Mouse (Mus musculus) lung, embryonic 15.5 days (tissue): ENCODE measurements around the gene Gripap1. TPM values are rescaled to one million over a fixed set of nuclear protein-coding genes. Genes with fewer than 3 reads are reported as not detected.
"Not testable (repeated sequence)": the region's sequence is repeated elsewhere in the genome, so short reads cannot be mapped to it uniquely, and the experiment has no call there.

ENCODE experiments used
- ATAC-seq: fragments of 200-750 bp; cut with Nextera tagmentation; 2 replicates; pipeline ENCODE4 v1.8.0; 2017; ENCODE audit warnings: moderate number of reproducible peaks, borderline replicate concordance; ENCODE audit not compliant: low FRiP score, low TSS enrichment; ENCODE audit errors: extremely low read depth
- H3K27ac ChIP-seq: fragments of 300-500 bp; sonication (generic); 2 replicates; pipeline ENCODE4 v1.5.1; 2015; ENCODE audit warnings: moderate library complexity, mild to moderate bottlenecking, inconsistent platforms
- H3K27me3 ChIP-seq: fragments of 300-500 bp; sonication (generic); 2 replicates; pipeline ENCODE4 v1.6.1; 2015; ENCODE audit warnings: inconsistent platforms
- H3K36me3 ChIP-seq: fragments of 300-500 bp; sonication (generic); 2 replicates; pipeline ENCODE4 v1.6.1; 2015; ENCODE audit warnings: inconsistent platforms
- H3K4me1 ChIP-seq: fragments of 300-500 bp; sonication (generic); 2 replicates; pipeline ENCODE4 v1.6.1; 2015; ENCODE audit warnings: inconsistent platforms
- H3K4me2 ChIP-seq: fragments of 300-500 bp; sonication (generic); 2 replicates; pipeline ENCODE4 v1.6.1; 2015; ENCODE audit warnings: inconsistent platforms, mild to moderate bottlenecking, moderate library complexity
- H3K4me3 ChIP-seq: fragments of 300-500 bp; sonication (generic); 2 replicates; pipeline ENCODE4 v1.5.1; 2015; ENCODE audit warnings: mild to moderate bottlenecking, inconsistent platforms
- H3K9ac ChIP-seq: fragments of 300-500 bp; sonication (generic); 2 replicates; pipeline ENCODE4 v1.6.1; 2015; ENCODE audit warnings: inconsistent platforms
- H3K9me3 ChIP-seq: fragments of 300-500 bp; sonication (generic); 2 replicates; pipeline ENCODE4 v1.6.1; 2016; ENCODE audit warnings: inconsistent platforms
- WGBS: fragments of 180-500 bp; shearing (Covaris S2); methylation state at CpG from one replicate; pipeline ENCODE4 v1.1.7; 2015; 5-methylcytosine and 5-hydroxymethylcytosine counted together
- polyA plus RNA-seq: library from polyadenylated mRNA; unstranded; fragments of >200 nt; fragmentation: Nextera tagmentation; extraction: Ambion mirVana; gene quantifications from 2 replicates; pipeline ENCODE4 v1.2.1, GENCODE M21; 2015

The Gripap1 gene
- 39.7 and 41.7 TPM in 2 replicates for polyA plus RNA-seq

GRCm38 (mm10) chrX:7789542-7790136 lies at the start of gene Gripap1:
Gripap1 (plus strand) TSS chrX:7789765.
- H3K9ac ChIP-seq, result peak within 1 kb of the TSS; percentile 54
- WGBS, result 11% methylated on average over 24 of the region's 24 CpGs
- ATAC-seq, result peak; percentile 89
- H3K4me3 ChIP-seq, result peak within 1 kb of the TSS; percentile 61
- H3K36me3 ChIP-seq, result no peaks in the 10 kb centered on the region
- no peaks in the 10 kb centered on the region for H3K27me3 ChIP-seq
- no peaks in the 10 kb centered on the region for H3K9me3 ChIP-seq
- H3K4me2 ChIP-seq, result peak within 1 kb of the TSS; percentile 57
- no peak within 1 kb of the TSS; the same call in 1 of the 2 replicates for H3K27ac ChIP-seq
- H3K4me1 ChIP-seq, result 0 out of 2 replicates have a peak, but pooled peaks cover 8% of the 10 kb centered on the region

- WGBS, result 39% methylated on average over 10 of the region's 10 CpGs
- ATAC-seq, result 0 out of 2 replicates have a peak, but pooled peaks have one; percentile 43
- peak overlapping the region; percentile 26 for H3K4me3 ChIP-seq
Observed at GRCm38 (mm10) chrX:7740082-7740819, 49.3 kb upstream of the Gripap1 start.

GRCm38 (mm10) chrX:7741103-7741502 lies 48.5 kb upstream of the Gripap1 start:
- Histone ChIP-seq H3K9ac (no peak overlapping the region), H3K27me3 (no peaks in the 10 kb centered on the region), H3K4me1 (no peaks in the 10 kb centered on the region), H3K4me2 (peak overlapping the region; percentile 41), H3K9me3 (no peaks in the 10 kb centered on the region), H3K4me3 (peak overlapping the region; percentile 26), H3K27ac (peak overlapping the region; percentile 75), H3K36me3 (no peaks in the 10 kb centered on the region)
- ATAC-seq, result no peak
- WGBS, result 63% methylated on average over 5 of the region's 5 CpGs

More at GRCm38 (mm10) chrX:7740082-7740819, 49.3 kb upstream of the Gripap1 start:
- Histone ChIP-seq H3K4me2 (peak overlapping the region; percentile 41), H3K27ac (peak overlapping the region; percentile 75), H3K36me3 (no peaks in the 10 kb centered on the region), H3K27me3 (no peaks in the 10 kb centered on the region), H3K4me1 (no peaks in the 10 kb centered on the region), H3K9me3 (no peaks in the 10 kb centered on the region), H3K9ac (no peak overlapping the region)

GRCm38 (mm10) chrX:7743470-7743869 lies 46.1 kb upstream of the Gripap1 start:
- no peaks in the 10 kb centered on the region for H3K9me3 ChIP-seq
- no peak overlapping the region for H3K4me2 ChIP-seq
- H3K9ac ChIP-seq, result no peak overlapping the region
- H3K4me3 ChIP-seq, result no peak overlapping the region
- no peak overlapping the region for H3K27ac ChIP-seq
- WGBS, result 56% methylated on average over 5 of the region's 5 CpGs
- H3K36me3 ChIP-seq, result no peaks in the 10 kb centered on the region
- ATAC-seq, result no peak
- H3K27me3 ChIP-seq, result no peaks in the 10 kb centered on the region
- no peaks in the 10 kb centered on the region for H3K4me1 ChIP-seq

GRCm38 (mm10) chrX:7744940-7745339 lies 44.6 kb upstream of the Gripap1 start:
- H3K4me1 ChIP-seq, result 0 out of 2 replicates have a peak, but pooled peaks cover 3% of the 10 kb centered on the region
- no peaks in the 10 kb centered on the region for H3K36me3 ChIP-seq
- no peak overlapping the region for H3K4me2 ChIP-seq
- no peaks in the 10 kb centered on the region for H3K27me3 ChIP-seq
- H3K4me3 ChIP-seq, result no peak overlapping the region
- WGBS, result 53% methylated on average over 1 of the region's 1 CpGs
- H3K27ac ChIP-seq, result no peak overlapping the region
- no peak overlapping the region for H3K9ac ChIP-seq
- ATAC-seq, result no peak
- H3K9me3 ChIP-seq, result no peaks in the 10 kb centered on the region

GRCm38 (mm10) chrX:7745429-7745828 lies 44.1 kb upstream of the Gripap1 start:
- Histone ChIP-seq H3K9ac (no peak overlapping the region), H3K27ac (no peak overlapping the region), H3K4me3 (no peak overlapping the region), H3K27me3 (no peaks in the 10 kb centered on the region), H3K4me1 (0 out of 2 replicates have a peak, but pooled peaks cover 6% of the 10 kb centered on the region), H3K4me2 (no peak overlapping the region), H3K9me3 (no peaks in the 10 kb centered on the region), H3K36me3 (no peaks in the 10 kb centered on the region)
- WGBS, result 66% methylated on average over 8 of the region's 8 CpGs
- no peak for ATAC-seq

GRCm38 (mm10) chrX:7750432-7751116 lies 39.0 kb upstream of the Gripap1 start, which contains the start of gene Ccdc120:
Ccdc120 (minus strand) TSS chrX:7750905.
- no peaks in the 10 kb centered on the region for H3K27me3 ChIP-seq
- no peaks in the 10 kb centered on the region for H3K9me3 ChIP-seq
- H3K27ac ChIP-seq, result no peak within 1 kb of the TSS
- H3K36me3 ChIP-seq, result no peaks in the 10 kb centered on the region
- H3K9ac ChIP-seq, result peak within 1 kb of the TSS; percentile 65
- 7% methylated on average over 55 of the region's 56 CpGs for WGBS
- 0 out of 2 replicates have a peak, but pooled peaks cover 6% of the 10 kb centered on the region for H3K4me1 ChIP-seq
- peak; percentile 86 for ATAC-seq
- peak within 1 kb of the TSS; percentile 62 for H3K4me2 ChIP-seq
- peak within 1 kb of the TSS; percentile 61 for H3K4me3 ChIP-seq

- H3K27ac ChIP-seq, H3K27me3 ChIP-seq, H3K4me2 ChIP-seq, H3K9me3 ChIP-seq, H3K4me3 ChIP-seq, H3K4me1 ChIP-seq, H3K36me3 ChIP-seq, H3K9ac ChIP-seq, ATAC-seq: not testable (repeated sequence)
- WGBS, result 17% methylated on average over 3 of the region's 3 CpGs
Observed at GRCm38 (mm10) chrX:7753627-7754026, 35.9 kb upstream of the Gripap1 start.

GRCm38 (mm10) chrX:7762137-7762920 lies 27.2 kb upstream of the Gripap1 start, which contains the start of gene Tfe3:
Tfe3 (plus strand) TSS chrX:7762560.
- peak; percentile 95 for ATAC-seq
- no peaks in the 10 kb centered on the region for H3K9me3 ChIP-seq
- H3K36me3 ChIP-seq, result peaks cover 3% of the 10 kb centered on the region; the same call in 1 of the 2 replicates
- H3K27me3 ChIP-seq, result no peaks in the 10 kb centered on the region
- peak within 1 kb of the TSS; percentile 66 for H3K9ac ChIP-seq
- H3K4me2 ChIP-seq, result peak within 1 kb of the TSS; percentile 66
- peak within 1 kb of the TSS; percentile 55 for H3K27ac ChIP-seq
- WGBS, result 14% methylated on average over 35 of the region's 38 CpGs
- peak within 1 kb of the TSS; percentile 67 for H3K4me3 ChIP-seq
- peaks cover 17% of the 10 kb centered on the region for H3K4me1 ChIP-seq

GRCm38 (mm10) chrX:7762921-7763197 lies 26.7 kb upstream of the Gripap1 start:
- Histone ChIP-seq H3K36me3 (peaks cover 8% of the 10 kb centered on the region), H3K27me3 (no peaks in the 10 kb centered on the region), H3K9ac (peak overlapping the region; percentile 66), H3K9me3 (no peaks in the 10 kb centered on the region), H3K4me2 (peak overlapping the region; percentile 66), H3K4me1 (peaks cover 17% of the 10 kb centered on the region), H3K4me3 (peak overlapping the region; percentile 67), H3K27ac (peak overlapping the region; percentile 55)
- WGBS, result 15% methylated on average over 21 of the region's 21 CpGs
- peak; percentile 28; the same call in 1 of the 2 replicates for ATAC-seq
